Mouse (Mus musculus) frontal cortex, adult 2 months (tissue): Measurements from ENCODE around the gene B130006D01Rik. TPM values are rescaled to one million over a fixed set of nuclear protein-coding genes. Genes with fewer than 3 reads are reported as not detected.

ENCODE experiments used
- DNase-seq, 2 experiments: peaks; one replicate each; pipeline ENCODE4 v3.0.0; 2022; ENCODE audit warnings: low spot score in 1 of 2; ENCODE audit errors: extremely low spot score in 1 of 2
- polyA plus RNA-seq: library from polyadenylated mRNA; depleted of rRNA; stranded (reverse); fragments of >200 nt; gene quantifications from 2 replicates; pipeline ENCODE4 v1.2.3, GENCODE M21; 2012; rRNA removed

The B130006D01Rik gene
- polyA plus RNA-seq, 1 experiment, result 0.52 TPM

DNA sequence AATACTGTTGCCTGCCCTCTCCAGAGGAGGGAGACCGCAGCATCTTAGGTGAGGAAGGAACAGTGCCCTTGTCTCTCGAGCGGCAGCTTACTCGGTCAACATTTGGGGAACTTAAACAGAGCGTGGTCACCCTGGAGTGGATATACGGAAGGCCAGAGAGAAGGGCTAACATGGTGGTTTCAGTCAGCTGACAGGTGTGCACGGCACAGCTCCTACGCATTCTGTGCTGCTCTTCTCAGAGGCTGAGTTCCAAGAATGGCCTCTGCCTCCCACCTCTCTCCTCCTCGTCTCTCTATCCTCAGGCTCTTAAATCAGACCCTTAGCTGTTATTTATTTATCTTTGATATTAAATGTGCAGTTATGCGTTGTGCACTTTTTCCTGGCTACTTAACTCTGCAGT is 41.9 kb downstream of the B130006D01Rik start:
- no peak for DNase-seq

DNA sequence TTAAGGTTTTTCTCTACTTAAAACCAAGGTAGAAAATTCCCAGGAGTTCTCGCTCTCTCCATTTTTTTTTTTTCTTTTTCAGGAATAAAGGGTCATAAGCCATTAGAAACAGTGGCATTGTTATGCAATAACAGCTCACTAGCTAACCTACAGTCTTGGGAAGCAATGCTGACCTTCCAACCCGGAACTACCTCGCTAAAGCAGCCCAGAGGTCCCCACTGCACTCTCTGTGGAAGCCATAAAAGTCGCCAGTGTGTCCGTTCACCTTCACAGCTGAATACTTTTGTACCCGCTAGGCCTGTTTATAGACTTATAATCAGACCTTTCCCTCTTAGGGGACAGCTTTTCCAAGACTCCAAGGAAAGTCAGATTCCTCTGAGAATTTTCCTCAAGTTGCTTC is 44.9 kb downstream of the B130006D01Rik start:
- no peak for DNase-seq

DNA sequence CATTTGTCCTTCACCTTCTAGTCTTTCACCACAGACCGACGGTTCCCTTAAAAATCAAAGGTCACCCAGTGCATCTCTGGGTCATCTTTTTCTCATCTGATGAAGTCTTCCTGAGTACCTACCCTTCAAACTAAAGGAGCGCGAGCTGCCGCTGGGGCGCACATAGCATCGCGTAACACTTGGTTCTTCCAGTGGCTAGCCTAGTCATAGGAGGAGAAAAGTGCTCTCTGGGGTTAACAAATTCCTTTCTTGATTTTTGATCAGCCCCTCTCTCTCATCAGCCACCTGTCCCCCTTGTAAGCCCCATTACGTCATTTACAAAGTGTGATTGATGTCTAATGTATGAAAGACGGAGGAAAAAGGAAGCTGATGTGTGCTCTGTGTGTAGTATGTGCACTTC is 45.8 kb downstream of the B130006D01Rik start:
- DNase-seq, result no peak

DNA sequence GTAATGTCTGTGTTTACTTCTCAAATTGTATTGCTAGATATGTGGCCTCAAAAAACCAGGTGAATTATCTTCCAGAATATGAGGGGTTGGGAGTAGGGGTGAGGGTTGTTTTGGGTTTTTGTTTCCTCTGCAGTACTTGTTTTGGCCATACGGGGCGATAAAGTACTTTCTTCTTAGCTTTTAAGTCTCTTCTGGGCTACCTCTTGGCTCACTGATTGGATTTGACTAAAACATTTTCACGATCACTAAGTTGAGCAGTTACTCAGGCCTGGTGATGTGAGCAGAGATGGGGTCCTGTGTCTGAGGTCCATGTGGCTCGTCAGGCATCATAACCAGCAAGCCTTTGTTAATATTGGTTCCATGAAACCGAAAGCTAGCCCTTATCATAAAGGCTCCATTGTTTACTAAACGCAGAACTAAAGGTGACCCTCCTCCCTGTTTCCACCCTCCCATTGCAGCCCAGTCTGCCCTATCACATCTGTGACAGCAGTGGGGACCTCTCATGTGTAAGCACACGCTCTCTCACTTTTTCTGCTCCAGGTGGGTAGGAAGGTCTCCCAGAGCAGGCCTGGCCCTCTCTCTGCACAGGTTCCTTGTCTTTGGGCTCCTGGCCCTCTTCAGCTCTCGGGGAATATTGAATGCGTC is 47.5 kb downstream of the B130006D01Rik start:
- DNase-seq, result peak in 1 of 2 experiments; percentile 33

DNA sequence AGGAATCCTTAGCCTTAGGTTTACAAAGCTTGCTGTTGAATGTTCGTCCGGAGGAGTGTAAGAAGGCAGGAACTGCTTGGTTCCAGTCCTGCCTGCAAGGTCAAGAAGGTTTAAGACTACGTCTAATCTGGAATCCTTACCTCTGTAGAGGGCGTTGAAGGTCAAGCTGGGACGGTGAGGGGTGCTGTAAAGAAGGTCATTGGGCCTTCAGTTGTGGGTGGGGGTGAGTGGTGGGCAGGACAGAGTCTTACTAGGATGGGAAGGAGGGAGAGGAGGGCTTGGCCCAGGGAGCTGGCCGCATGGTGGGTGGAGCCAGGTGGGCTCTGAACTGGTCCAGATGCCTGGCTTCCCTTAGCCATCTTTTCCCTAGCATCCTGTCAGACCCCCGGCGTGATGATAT is 48.3 kb downstream of the B130006D01Rik start:
- DNase-seq, result no peak

DNA sequence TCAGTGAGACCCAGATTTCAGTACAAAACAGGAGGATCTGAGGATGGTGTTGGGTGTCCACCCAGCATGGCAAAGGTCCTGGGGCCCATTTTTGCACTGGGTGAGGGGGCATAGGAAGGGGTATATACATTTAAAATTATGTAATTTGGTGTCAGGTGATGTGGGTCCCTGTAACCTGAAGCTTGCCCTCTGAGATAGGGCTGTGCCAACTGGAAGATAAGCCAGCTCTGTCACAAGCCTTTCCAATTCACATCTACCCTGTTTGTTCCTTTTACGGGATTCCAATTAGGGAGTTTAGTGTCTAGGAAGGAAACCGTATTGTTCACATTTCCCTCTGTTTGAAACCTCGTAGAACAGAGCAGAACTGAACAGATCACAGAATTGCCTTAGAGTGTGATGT is 49.9 kb downstream of the B130006D01Rik start:
- no peak for DNase-seq

Other genes starting within 250 kb of the B130006D01Rik start
- gene Nxph3, start 209.0 kb upstream of the B130006D01Rik start, polyA plus RNA-seq, result 12.5 and 15.2 TPM in 2 replicates
- 2.0 and 2.2 TPM in 2 replicates for gene Ngfr, start 135.9 kb upstream of the B130006D01Rik start, polyA plus RNA-seq
- 120 and 143 TPM in 2 replicates for gene Phb, start 56.6 kb upstream of the B130006D01Rik start, polyA plus RNA-seq
- gene Zfp652, start 10.9 kb upstream of the B130006D01Rik start, polyA plus RNA-seq, result 25.3 and 26.1 TPM in 2 replicates
- 68.7 and 70.4 TPM in 2 replicates for gene Phospho1, start 100.9 kb downstream of the B130006D01Rik start, polyA plus RNA-seq
- 7.2 and 9.4 TPM in 2 replicates for gene Gngt2, start 113.6 kb downstream of the B130006D01Rik start, polyA plus RNA-seq
- 9.6 and 11.2 TPM in 2 replicates for gene Abi3, start 118.9 kb downstream of the B130006D01Rik start, polyA plus RNA-seq
- not detected in 2 replicates for gene B4galnt2, start 191.3 kb downstream of the B130006D01Rik start, polyA plus RNA-seq